Mouse (Mus musculus): ENCODE results near the gene Gpr83. TPM values are rescaled to one million over a fixed set of nuclear protein-coding genes. Genes with fewer than 3 reads are reported as not detected.
A peak's percentile ranks its signal among the peaks of the same experiment; 100 is the strongest.

Gene Gpr83
- total RNA-seq (2021) = 1 to 10 TPM in 1 of 2 experiments, under 1 TPM in 1; 0.75 to 1.1 TPM
- long read RNA-seq, experiment 1 = 0 reads
- long read RNA-seq, experiment 2, partial matches to known transcripts = 0 of 1 reads
- long read RNA-seq, experiment 2, other reads (novel, unspliced or antisense) = 0 of 1 reads

GRCm38 (mm10) chr9:14859868-14860639 is at the start of gene Gpr83:
Gpr83 (plus strand) TSS chr9:14860210.
- no peak for DNase-seq (ENCODE audit: low spot score in 2 of 2)

GRCm38 (mm10) chr9:14821396-14821795 is 38.6 kb upstream of the Gpr83 start:
- DNase-seq (ENCODE audit: low spot score in 2 of 2) = no peak

GRCm38 (mm10) chr9:14824840-14825239 is 35.2 kb upstream of the Gpr83 start:
- no peak for DNase-seq (ENCODE audit: low spot score in 2 of 2)

GRCm38 (mm10) chr9:14827875-14828274 is 32.1 kb upstream of the Gpr83 start:
- DNase-seq (ENCODE audit: low spot score in 2 of 2) = no peak

GRCm38 (mm10) chr9:14832046-14832445 is 28.0 kb upstream of the Gpr83 start:
- DNase-seq (ENCODE audit: low spot score in 2 of 2) = no peak

GRCm38 (mm10) chr9:14835335-14836075 is 24.5 kb upstream of the Gpr83 start:
- DNase-seq (ENCODE audit: low spot score in 2 of 2) = no peak

GRCm38 (mm10) chr9:14839527-14839926 is 20.5 kb upstream of the Gpr83 start:
- DNase-seq (ENCODE audit: low spot score in 2 of 2) = peak in 1 of 2 experiments; percentile 50

- no peak for DNase-seq (ENCODE audit: low spot score in 2 of 2)
Measured at GRCm38 (mm10) chr9:14839970-14840369, 20.0 kb upstream of the Gpr83 start.

GRCm38 (mm10) chr9:14841878-14842761 is 17.9 kb upstream of the Gpr83 start:
- DNase-seq (ENCODE audit: low spot score in 2 of 2) = peak in 1 of 2 experiments; percentile 38

GRCm38 (mm10) chr9:14843311-14843857 is 16.6 kb upstream of the Gpr83 start:
- no peak for DNase-seq (ENCODE audit: low spot score in 2 of 2)

- no peak for DNase-seq (ENCODE audit: low spot score in 2 of 2)
Measured at GRCm38 (mm10) chr9:14843901-14844300, 16.1 kb upstream of the Gpr83 start.

GRCm38 (mm10) chr9:14846428-14846827 is 13.6 kb upstream of the Gpr83 start:
- no peak for DNase-seq (ENCODE audit: low spot score in 2 of 2)

GRCm38 (mm10) chr9:14848267-14848935 is 11.6 kb upstream of the Gpr83 start:
- no peak for DNase-seq (ENCODE audit: low spot score in 2 of 2)

GRCm38 (mm10) chr9:14854585-14854984 is 5.4 kb upstream of the Gpr83 start:
- no peak for DNase-seq (ENCODE audit: low spot score in 2 of 2)

- DNase-seq (ENCODE audit: low spot score in 2 of 2) = no peak
Measured at GRCm38 (mm10) chr9:14856922-14857654, 2.9 kb upstream of the Gpr83 start.

GRCm38 (mm10) chr9:14858170-14858706 is 1.8 kb upstream of the Gpr83 start:
- no peak for DNase-seq (ENCODE audit: low spot score in 2 of 2)

GRCm38 (mm10) chr9:14858782-14859181 is 1.2 kb upstream of the Gpr83 start:
- no peak for DNase-seq (ENCODE audit: low spot score in 2 of 2)

GRCm38 (mm10) chr9:14863126-14863525 is 3.1 kb downstream of the Gpr83 start:
- no peak for DNase-seq (ENCODE audit: low spot score in 2 of 2)

GRCm38 (mm10) chr9:14864726-14865125 is 4.7 kb downstream of the Gpr83 start:
- no peak for DNase-seq (ENCODE audit: low spot score in 2 of 2)

Data from gastrocnemius, postnatal 4 days (tissue).